ENCODE assay signal across 3 mouse cellular contexts in the genomic region with DNA sequence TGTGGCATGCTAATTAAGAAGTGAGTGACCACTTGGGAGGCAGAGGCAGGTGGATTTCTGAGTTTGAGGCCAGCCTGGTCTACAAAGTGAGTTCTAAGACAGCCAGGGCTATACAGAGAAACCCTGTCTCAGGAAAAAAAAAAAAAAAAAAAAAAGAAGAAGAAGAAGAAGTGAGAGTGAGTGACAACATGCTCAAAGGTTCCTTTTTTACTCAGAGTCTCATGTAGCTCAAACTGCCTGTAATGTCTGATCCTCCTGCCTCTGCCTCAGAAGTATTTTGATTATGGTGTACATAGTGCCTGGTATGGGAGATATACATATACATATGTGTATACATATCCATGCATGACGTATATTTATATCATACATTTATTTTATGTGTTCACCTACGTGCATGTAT. TPM values are rescaled to one million over a fixed set of nuclear protein-coding genes. Genes with fewer than 3 reads are reported as not detected.
"Had no signal": no experiment of that assay in that cellular context is flagged by ENCODE, and none has a peak within 500 bp of the region (broad histone marks: within the 10 kb centered on the region; RNA-seq: fewer than 3 reads in every experiment).

No protein-coding gene starts in this region.

RNA-seq across cellular contexts. Expression of a gene that starts 58.8 kb away (rescaled TPM):
- total RNA-seq: layer of hippocampus, adult 2 months; monocyte, adult 5-6 weeks had no signal
- polyA plus RNA-seq: neural tube, embryonic 14.5 days had no signal
